Mouse (Mus musculus): ENCODE measurements around the gene 3830406C13Rik.
"Not testable (repeated sequence)": the region's sequence is repeated elsewhere in the genome, so short reads cannot be mapped to it uniquely, and the experiment has no call there.

The 3830406C13Rik gene

DNA sequence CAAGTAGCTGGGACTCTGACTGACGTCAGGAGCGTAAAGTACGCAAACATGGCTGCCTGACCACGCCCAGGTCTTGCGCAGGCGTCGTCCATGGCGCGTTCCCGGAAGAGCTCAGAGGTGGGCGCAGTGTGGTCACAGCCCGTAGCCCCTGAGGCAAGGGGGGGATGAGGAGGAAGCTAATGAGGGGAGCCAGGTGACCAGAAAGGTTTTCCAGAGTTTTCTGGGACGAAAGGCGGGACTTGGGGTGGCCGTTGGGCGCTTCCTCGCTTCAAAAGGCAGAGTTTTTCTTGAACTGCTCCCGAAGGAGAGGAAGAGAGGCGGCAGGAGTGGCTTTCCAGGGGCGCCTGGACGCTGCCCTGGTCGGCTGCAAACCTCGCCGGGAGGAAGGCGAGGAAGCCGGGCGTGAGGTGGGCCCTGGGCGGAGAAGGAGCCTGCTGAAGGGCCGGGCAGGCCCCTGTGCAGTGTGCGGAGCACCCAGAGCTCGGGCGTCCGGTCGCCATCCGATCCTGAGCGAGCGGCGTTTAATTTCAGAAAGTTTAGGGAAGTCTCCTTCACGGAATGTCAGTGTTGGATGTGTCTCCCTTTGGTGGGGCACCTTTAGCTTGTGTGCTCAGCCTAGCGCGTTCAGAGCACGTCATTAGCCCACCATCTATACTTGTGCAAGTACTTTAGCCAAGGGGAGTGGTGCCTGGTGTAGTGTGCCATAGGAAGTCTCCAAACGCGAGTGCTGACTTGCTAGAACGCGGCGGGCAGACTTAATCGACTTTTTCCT lies at the start of gene 3830406C13Rik:
Gene 3830406C13Rik (plus strand): TSS at position 33 of the 772 bp plus-strand sequence.
- peak; percentile 61 to 71 for DNase-seq (ENCODE audit: low spot score in 2 of 2)

DNA sequence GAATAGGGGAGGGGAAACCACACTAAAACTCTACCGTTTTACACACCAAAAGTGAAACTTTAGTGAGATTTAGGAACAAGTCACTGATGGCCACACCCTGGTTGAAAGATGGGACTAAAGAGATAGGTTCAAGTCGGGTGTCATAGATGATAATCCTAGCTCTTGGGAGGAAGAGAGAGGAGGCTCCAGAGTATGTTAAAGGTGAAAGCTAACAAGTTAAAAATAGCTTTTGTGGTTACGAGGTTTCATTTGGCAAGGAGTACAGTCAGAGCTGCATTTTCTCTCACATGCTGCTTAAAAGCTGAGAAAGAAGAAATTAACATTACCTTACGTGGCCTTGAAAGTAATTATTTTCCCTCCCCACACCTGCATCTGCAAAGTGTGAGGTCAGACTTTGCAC lies 40.2 kb upstream of the 3830406C13Rik start:
- no peak for DNase-seq (ENCODE audit: low spot score in 2 of 2)

DNA sequence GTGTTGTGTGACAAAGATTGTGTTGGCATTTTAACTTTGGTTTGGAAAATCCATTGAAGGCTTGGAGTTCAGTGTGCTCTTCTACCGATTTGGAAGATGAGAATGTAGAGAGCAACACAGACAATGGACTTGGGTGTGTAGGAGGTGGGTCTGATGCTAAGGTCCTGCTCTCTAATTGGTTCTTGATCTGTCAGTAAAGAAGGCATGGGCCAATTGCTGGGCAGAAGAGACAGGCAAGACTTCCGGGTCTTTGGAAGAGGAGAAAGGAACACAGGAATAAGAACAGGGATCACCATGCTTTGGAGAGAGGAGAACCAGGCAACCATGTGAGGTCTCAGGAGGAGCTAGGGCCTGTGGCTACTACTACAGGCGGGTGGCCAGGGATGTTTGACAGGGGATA lies 7.9 kb upstream of the 3830406C13Rik start:
- no peak for DNase-seq (ENCODE audit: low spot score in 2 of 2)

DNA sequence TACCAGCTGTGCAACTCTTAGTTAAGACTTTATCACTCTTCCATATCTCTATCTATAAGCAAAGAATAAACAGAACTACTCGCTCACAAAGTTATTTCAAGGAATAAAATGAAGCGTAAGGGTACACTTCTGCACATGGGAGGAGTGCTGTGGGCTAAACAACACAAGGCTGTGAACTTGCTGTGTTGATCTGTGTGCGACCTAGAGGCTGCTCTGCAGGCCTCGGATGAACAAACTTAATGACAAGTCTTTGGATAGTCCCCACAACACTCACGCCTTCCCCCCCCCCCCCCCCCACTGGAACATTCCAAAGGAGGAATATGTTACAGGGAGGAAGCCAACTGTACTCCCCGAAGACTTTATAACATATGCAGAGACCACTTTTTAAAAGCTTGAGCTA lies 332 bp upstream of the 3830406C13Rik start, which contains the start of gene Gm49355:
Gene Gm49355 (plus strand): TSS at position 336 of the 400 bp plus-strand sequence.
- DNase-seq (ENCODE audit: low spot score in 2 of 2) = no peak

DNA sequence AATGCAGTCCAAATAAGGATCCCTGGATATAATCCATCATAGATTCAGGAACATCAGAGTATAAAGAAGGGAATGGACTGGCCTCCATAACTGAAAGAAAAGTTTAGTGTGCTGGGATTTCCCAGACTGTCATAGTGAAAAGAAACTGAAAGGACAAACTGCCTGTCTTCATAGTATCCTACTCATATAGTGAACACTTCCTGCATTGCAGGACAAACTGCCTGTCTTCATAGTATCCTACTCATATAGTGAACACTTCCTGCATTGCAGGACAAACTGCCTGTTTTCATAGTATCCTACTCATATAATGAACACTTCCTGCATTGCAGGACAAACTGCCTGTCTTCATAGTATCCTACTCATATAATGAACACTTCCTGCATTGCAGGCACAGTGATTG lies 5.8 kb downstream of the 3830406C13Rik start:
- not testable (repeated sequence) for DNase-seq (ENCODE audit: low spot score in 2 of 2)

DNA sequence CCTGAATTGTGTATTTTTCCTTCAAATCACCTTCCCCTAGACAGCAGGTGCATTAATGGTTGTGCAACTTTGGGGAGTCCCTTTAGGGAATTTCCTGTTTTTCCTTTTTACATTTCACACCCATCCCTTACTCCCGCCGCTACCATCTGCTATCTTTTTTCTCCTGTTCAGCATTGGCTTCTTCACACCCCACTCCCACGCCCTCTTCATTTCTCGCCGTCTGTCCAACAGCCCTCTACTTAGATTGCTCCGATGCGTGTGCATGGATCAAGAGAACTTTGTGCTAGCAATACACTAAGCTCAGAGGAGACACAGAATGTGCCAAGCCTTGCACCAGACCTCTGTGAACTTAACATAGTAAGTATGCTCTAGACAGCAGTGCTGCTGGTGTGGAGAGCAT lies 12.4 kb downstream of the 3830406C13Rik start:
- no peak for DNase-seq (ENCODE audit: low spot score in 2 of 2)

DNA sequence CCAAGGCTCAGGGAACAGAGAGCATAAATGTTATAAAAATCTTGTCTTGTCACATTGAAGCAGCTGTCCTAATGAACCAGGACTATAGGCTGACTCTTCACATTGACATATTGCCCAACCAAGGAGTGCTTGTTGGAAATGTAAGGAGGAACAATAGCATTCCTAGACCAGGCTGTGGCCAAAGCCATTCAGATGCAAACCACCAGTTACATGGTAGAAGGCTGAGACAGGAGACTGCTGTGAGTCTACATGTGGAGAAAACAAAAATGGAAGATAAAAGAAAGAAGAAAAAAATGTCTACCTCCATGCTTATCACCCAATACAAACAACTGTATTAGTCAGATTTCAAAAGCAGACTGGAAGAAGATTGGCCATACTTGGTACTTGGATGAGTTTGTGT lies 15.2 kb downstream of the 3830406C13Rik start:
- no peak for DNase-seq (ENCODE audit: low spot score in 2 of 2)

DNA sequence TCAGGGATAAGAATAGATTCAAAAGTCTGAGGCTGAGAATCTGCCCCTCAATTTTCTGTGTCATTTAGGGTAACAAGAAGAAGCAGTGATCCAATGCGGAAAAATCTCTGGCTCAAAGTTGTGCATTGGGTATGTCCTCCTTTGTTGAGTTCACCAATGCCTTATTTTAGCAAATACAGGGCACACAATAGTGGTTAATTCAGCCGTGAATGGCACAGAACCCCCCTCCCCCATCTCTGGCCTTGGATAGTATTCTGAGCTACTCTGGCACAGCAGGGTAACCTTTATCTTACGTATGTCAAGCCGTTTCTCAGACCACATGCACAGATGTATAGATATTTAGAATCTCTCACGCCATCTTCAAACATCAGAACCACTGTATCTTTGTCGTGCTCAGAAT lies 15.7 kb downstream of the 3830406C13Rik start:
- no peak for DNase-seq (ENCODE audit: low spot score in 2 of 2)

DNA sequence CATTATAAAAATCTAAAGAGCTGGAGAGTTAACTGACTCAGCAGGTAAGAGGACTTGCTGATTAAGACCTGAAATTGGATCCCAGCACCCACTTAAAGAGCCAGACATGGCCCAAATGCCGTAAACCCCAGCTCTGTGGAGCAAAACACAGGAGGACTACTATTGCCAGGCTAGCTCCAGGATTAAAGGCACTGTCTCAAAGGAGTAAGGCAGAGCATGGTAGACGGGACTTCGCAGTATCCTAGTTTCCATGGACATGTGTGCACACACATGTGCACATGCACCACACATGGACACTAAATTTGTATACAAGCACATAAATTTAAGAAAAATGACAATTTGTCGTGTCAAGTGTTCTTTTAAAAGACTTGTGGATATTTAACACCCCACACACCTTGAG lies 16.3 kb downstream of the 3830406C13Rik start:
- no peak for DNase-seq (ENCODE audit: low spot score in 2 of 2)

DNA sequence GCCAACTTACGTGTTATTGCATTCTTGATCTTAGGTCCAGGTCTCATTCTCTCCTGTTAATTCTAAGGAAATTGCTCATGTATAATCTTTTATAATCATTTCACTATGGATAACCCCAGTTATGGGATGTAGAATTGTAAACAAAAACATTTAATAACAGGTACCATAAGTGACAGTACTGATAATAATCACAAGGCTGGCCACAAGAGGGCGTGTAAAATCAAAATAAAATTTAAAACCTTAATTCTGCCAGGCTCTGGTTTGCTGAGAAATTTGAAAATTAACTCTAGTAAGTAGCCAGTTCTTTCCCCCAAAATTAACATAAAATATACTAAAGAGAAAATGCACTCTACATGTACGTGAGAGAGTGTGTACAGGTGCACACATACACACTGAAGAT lies 16.7 kb downstream of the 3830406C13Rik start:
- no peak for DNase-seq (ENCODE audit: low spot score in 2 of 2)

DNA sequence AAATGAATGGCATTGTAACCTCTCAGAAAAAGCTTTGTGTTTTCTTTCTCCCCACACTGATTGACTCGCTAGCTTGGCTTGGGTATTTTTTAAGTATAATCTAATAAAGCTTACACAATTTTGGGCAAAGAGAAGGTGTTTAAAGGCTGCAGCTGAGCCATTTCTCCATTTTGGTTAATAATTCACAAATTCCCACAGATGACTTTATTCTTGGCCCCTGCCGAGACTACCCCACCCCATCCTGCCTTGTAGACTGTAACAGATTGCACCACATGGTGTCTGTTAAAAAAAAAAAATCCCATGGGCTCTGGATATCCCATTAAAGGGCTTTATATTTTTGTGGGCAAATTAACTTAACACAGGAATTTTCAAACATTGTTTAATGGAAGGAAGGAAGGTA lies 19.1 kb downstream of the 3830406C13Rik start:
- no peak for DNase-seq (ENCODE audit: low spot score in 2 of 2)

DNA sequence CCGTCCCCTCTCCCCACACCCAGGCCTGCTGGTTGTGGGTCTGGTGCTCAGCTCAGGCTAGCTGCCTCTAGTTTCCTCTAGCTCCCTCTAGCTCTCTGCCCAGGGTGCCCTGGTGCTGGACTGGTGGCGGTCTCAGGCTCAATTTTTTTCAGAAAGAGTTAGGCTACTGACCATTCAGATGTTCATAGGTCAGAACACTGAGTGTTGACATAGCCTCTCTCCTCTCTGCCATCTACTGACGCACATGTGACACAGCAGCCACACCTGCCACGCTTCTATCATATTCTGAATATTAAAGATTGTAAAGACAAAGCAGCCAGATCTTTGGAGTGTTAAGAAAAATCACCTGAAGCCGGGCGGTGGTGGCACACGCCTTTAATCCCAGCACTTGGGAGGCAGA lies 49.6 kb downstream of the 3830406C13Rik start:
- no peak for DNase-seq (ENCODE audit: low spot score in 2 of 2)

DNA sequence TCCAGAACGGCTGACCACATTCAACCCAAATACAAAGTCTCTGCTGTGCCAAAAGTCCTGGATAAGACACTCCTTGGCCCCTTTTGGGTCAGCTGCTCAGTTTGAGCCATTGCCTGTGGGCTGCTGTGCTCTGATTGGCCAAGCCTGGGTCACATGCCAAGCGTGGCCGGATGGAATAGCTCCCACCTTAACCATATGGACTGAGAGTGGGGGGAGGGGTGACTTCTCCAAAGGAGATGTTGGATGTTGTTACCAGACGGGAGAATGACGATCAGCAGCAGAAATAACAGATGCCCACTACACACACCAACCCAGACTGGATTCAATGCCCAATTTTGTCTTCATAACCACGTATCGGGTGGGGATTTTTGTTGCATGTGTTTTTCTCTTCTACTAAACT lies 51.0 kb downstream of the 3830406C13Rik start:
- DNase-seq (ENCODE audit: low spot score in 2 of 2) = no peak

DNA sequence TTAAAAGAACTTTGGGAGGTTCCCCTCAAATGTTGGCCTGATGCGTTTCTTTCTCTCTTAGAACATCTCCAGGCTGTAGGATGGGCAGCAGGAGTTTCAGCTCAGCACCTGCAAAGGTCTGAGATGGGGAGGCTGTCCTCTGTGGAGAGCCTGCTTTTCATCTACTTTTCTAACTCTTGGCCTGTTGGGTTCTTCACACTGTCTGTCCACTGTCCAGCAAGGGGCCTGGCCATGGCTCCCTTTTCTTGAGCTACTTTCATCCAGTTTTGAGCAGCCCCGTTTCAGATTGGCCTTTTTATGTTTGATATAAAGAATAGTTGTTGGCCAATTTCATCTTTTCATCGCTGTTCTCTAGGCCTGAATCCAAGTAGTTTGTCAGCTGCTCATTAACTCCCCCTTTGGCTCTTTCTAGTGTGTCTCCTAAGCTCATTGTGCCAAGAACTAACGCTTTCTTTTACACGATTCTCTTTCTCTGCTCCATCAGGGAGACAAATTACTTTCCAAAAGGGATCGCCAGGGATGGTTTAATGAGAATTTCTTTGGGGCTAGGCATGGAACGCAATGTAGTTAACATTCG lies 53.5 kb downstream of the 3830406C13Rik start:
- no peak for DNase-seq (ENCODE audit: low spot score in 2 of 2)

DNA sequence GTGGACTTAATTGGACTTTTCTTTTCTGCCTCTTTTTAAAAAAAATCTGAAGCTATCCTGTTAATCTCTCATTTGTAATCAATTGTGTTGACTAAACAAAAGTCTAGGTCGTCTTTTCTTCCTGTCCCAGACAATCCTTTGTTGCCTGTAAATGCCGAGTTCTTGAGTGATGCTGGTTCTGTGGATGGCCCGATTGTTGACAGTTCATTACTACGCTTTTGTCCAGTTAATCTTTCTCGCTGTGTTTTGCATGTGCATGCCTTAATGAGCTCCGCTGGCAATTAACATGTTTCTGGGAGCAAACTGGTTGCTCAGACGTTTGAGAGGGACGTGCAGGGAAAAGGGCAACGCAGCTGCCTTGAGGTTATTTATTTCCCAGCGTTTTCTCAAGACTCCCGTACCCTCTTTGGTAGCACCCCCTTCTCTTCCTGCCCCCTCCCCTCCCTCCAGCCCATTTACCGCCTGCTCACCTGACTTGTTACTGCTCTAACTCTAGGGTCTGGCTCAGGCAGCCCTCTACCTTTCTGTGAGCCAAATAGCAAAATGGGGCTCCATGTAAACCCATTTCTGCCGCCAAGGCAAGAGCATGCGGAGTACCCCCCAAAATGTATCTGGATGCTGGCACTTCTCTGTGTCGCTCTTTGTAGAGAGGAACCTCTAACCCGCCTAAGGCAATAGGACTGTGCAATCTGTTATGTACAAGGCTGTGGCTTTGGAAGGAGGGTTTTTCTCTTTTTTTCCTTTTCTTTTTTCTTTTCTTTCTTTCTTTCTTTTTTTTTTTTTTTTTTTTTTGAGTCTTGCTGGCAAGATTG lies 54.2 kb downstream of the 3830406C13Rik start:
- DNase-seq (ENCODE audit: low spot score in 2 of 2) = no peak

DNA sequence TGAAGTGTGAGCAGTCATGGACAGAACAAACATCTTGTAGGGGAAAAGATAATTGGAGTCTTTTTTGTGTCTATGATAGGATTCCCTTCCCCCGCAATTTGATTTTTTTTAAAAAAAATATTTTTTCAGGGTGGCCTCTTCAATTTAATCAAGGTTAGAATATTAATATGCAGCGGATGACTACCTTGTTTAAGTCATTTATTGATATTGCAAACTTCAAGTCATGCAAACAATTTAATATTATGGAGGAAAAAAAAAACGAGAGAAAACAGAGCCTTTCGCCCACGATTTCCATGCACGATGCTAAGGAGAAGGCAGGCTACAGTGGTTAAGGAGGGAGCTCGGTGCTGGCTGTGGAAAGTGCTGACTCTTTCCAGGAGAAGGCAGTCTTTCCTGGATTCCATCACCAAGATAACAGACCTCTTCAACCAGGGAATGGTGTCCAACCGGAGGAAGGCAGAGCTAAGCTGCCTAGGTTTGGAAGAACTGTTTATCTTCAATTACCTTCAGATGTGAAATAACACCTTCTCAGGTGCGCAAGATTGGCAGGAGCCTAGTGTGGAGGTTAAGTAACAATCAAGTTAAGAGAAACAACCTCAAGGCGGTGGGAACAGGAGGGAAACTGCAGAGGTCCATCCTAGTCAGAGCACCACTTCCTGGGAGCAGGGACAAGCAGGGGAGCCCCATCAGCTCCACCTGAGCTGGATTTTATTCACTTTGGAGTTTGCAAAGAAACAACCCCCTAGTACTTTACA lies 55.0 kb downstream of the 3830406C13Rik start:
- DNase-seq (ENCODE audit: low spot score in 2 of 2) = no peak

DNA sequence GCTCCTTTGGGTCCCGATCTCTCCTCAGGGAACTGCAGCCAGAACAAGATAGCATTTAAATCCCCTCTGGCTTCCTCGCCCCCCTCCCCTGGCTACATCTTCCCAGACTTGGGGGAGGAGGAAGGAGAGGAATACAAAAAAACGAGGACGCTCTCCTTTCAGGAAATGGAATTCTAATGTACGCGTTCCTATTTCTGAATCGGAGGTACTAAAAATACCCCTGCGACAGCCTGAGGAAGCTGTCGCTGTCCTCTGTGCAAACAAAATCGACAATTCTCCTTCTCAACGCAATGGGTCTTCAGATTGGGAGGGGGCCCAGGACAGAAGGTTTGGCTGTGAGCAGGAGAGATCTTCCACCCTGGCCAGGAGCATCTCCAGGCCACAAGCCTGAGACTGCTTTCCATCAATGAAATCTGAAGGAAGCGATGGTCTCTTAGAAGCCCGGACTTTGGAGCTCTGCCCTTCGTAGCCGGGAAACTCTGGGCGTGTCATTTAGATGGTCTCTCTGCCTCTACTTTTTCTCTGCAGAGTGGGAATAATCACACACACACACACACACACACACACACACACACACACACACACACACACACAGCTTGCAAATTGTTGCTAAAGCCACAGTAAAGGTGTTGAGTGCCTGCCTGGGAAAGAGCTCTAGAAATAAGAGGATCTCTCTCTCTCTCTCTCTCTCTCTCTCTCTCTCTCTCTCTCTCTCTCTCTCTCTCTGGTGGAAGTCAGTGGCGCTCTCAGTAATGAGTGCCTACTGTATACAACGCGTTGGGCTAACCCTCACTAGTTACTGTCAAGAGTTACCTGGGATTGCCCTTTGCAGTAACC lies 56.5 kb downstream of the 3830406C13Rik start:
- DNase-seq (ENCODE audit: low spot score in 2 of 2) = no peak

DNA sequence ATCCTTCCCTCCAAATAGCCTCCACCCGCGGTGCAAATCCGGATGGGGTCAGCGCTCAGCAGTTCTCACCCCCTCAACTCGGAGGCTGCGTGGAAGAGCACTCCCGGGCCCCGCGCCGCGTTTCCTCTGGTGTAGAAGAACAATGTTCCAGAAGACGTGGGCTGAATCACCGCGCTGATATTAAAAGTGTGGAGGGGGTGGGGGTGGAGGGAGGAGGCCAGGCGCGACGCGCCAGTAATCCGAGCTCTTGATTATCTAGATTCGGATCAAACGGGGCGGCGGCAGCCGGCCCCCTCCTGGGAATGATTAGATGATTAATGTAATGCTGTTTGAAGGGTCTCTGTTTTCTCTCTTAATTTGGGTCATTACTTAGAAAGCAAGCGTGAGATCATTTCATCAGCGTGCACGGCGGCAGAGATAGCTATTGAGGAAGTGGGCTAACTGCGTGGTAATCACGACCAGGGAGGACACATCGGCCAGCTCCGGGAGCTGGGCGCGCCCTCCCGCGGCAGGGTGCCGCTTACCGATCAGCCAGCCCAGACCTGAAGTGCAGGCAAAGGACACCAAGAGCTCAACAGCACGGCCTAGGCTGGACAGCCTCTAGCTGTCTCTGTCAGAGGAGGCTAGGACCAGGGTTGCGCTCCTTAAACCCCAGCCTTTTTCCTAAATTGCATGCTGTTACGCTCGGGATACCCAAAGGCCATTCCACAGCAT lies 57.3 kb downstream of the 3830406C13Rik start:
- DNase-seq (ENCODE audit: low spot score in 2 of 2) = no peak

DNA sequence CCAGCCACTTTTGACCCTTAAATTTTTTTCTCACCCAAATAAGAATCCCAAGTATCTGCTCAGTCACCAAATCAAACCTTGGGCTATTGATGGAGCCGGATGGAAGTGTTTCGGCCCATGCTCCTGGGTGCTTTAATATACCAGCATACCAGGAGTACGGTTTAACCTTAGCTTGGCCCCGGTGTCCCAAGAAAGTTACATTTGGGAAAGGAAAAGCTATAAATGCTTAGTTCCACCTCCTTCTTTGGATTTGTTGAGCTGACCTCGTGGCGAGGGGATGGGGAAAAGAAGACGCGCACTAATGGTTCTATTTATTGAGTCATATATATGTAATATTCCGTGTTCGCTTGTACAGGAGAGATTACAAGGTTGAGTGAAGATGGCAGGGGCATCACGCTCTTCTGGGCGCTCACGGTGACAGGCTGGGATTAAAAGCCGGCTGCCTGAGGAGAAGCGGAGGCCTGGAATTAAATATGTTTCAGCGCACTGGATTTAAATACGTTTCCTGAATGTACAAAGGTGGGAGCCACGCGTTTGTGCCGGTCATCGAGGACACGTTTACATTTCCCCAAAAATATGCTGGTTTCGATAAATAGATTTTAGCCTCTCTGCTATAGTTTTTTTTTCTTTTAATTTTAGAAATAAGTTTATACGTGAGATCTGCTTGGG lies 58.0 kb downstream of the 3830406C13Rik start:
- DNase-seq (ENCODE audit: low spot score in 2 of 2) = no peak

All from thymus, postnatal 10 days (tissue).